Mouse (Mus musculus) thymus, adult 2 months (tissue): ENCODE results near the gene Piezo1. TPM values are rescaled to one million over a fixed set of nuclear protein-coding genes. Genes with fewer than 3 reads are reported as not detected.
"Not testable (repeated sequence)": the region's sequence is repeated elsewhere in the genome, so short reads cannot be mapped to it uniquely, and the experiment has no call there.

ENCODE experiments used
- DNase-seq: peaks from one replicate; pipeline ENCODE4 v3.0.0; 2021
- H3K27ac ChIP-seq: fragments of 200-500 bp; 2 replicates; pipeline ENCODE4 v1.5.1; 2012; ENCODE audit warnings: low read length, control low read depth; ENCODE audit not compliant: control insufficient read depth, insufficient read depth
- H3K27me3 ChIP-seq: fragments of 200-500 bp; 2 replicates; pipeline ENCODE4 v1.6.1; 2012; ENCODE audit warnings: mild to moderate bottlenecking, low read length, moderate library complexity, mixed read lengths; ENCODE audit not compliant: control insufficient read depth, insufficient read depth
- H3K36me3 ChIP-seq: fragments of 200-500 bp; 2 replicates; pipeline ENCODE4 v1.6.1; 2012; ENCODE audit warnings: mild to moderate bottlenecking, low read length, moderate library complexity; ENCODE audit not compliant: control insufficient read depth, insufficient read depth
- H3K4me1 ChIP-seq: fragments of 200-500 bp; replicated peaks from 2 replicates; pipeline ENCODE4 v1.6.1; 2012; ENCODE audit warnings: low read length; ENCODE audit not compliant: control insufficient read depth, insufficient read depth
- H3K4me3 ChIP-seq: fragments of 200-500 bp; 2 replicates; pipeline ENCODE4 v1.5.1; 2012; ENCODE audit warnings: mild to moderate bottlenecking, low read length, control low read depth, moderate library complexity; ENCODE audit not compliant: control insufficient read depth, insufficient read depth
- CTCF ChIP-seq: fragments of 200-500 bp; IDR thresholded peaks from 2 replicates; pipeline ENCODE4 v1.5.1; 2012; ENCODE audit warnings: mild to moderate bottlenecking, control low read depth, low read length, moderate library complexity, borderline replicate concordance; ENCODE audit not compliant: control insufficient read depth, poor library complexity, insufficient read depth; ENCODE audit errors: extremely low read depth
- POLR2A ChIP-seq: fragments of 200-500 bp; IDR thresholded peaks from 2 replicates; pipeline ENCODE4 v1.6.1; 2012; ENCODE audit warnings: mild to moderate bottlenecking, low read length, control low read depth, moderate library complexity; ENCODE audit not compliant: control insufficient read depth, poor library complexity, insufficient read depth; ENCODE audit errors: extremely low read depth
- WGBS: fragments of 180-500 bp; shearing (Covaris S2); methylation state at CpG from one replicate; pipeline ENCODE4 v1.1.7; 2018; 5-methylcytosine and 5-hydroxymethylcytosine counted together
- polyA plus RNA-seq: library from polyadenylated mRNA; depleted of rRNA; stranded (reverse); fragments of >200 nt; gene quantifications from 2 replicates; pipeline ENCODE4 v1.2.3, GENCODE M21; 2012

Gene Piezo1
- polyA plus RNA-seq, 1 experiment, result 93.6 TPM

DNA sequence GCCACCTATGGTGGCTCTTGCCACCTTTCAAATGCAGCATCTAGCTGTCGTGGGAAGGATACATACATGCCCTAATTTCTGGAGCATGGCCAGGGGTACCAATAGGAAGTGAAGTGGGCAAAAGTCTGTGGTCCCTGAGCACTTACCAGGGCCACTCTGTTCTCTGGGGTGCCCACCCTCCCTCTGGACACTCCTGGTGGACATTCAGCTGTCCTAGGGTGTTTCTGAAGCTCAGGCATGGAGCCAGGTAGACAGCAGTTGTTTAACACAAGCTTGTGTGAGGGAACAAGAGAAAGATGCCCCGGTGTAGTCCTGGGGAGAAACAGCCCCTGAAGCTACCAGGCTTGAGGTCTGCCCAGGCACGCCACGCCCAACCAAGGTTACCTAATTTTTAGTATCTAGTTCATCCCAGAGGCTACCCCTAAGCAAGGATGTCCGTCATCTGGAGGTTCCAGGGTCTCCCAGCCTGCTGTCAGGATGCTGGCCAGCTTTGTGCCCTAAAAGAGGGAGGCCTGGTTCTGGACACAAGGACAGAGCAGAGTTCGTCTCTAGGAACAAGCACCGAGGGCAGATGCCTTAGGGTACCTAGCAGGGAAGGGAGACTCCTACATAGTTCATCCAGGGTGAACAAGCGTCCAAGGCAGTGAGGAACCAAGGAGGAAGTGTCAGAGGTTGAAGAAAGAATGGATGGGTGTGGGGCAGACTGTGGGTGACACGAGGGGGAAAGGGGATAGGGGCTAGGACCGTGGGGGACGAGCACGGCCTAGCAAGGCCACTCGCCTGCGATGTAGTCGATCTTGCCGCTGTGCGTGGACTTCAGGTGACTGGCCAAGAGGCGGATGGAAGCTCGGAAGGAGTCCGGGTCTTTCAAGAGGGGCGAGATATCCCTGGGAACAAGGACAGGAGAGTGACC, 24.9 kb upstream of the Piezo1 start:
- 19% methylated on average over 21 of the region's 21 CpGs for WGBS
- TF ChIP-seq CTCF, result no peak
- TF ChIP-seq POLR2A, result no peak; the same call in 1 of the 2 replicates
- H3K4me1 ChIP-seq, result peaks cover 21% of the 10 kb centered on the region
- no peak for DNase-seq
- H3K36me3 ChIP-seq, result peaks cover 15% of the 10 kb centered on the region
- H3K27ac ChIP-seq, result no peak overlapping the region
- peak overlapping the region; percentile 69 for H3K4me3 ChIP-seq
- no peaks in the 10 kb centered on the region for H3K27me3 ChIP-seq

GRCm38 (mm10) chr8:122575286-122575685, 24.2 kb upstream of the Piezo1 start:
- Histone ChIP-seq H3K27ac (no peak overlapping the region), H3K4me3 (no peak overlapping the region), H3K4me1 (peaks cover 21% of the 10 kb centered on the region), H3K36me3 (peaks cover 18% of the 10 kb centered on the region), H3K27me3 (no peaks in the 10 kb centered on the region)
- 80% methylated on average over 8 of the region's 8 CpGs for WGBS
- TF ChIP-seq CTCF (no peak), POLR2A (no peak)
- DNase-seq, result no peak

DNA sequence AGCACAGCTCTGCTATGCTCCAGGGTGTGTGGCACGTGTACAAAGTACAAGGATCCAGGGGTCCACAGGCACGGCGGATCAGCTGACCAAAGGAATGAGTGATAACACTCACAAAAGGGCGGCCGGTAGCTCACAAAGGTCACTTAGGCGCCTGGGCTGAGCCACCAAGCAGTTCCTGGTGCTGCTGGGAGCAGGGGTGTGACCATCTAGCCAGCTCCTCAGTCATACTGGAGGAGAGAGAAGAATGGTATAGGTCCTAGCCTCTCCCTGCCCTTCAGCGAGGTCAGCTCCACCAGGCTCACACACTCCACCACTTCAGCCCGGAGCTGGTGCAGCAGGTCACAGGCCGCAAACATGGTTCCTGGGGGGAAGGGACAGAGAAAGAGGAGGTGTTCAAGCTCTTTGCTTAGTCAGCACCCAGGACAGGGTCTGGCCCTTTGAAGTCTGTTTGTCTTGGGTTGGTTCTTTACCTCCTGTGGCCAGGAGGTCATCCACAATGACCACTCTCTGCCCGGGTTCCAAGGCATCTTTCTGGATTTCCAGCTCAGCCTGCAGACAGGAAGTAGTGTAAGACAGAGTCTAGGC, 23.6 kb upstream of the Piezo1 start:
- Histone ChIP-seq H3K27ac (no peak overlapping the region), H3K4me1 (peaks cover 21% of the 10 kb centered on the region), H3K36me3 (peaks cover 23% of the 10 kb centered on the region), H3K4me3 (no peak overlapping the region), H3K27me3 (no peaks in the 10 kb centered on the region)
- WGBS, result 84% methylated on average over 10 of the region's 10 CpGs
- DNase-seq, result no peak
- no peak for TF ChIP-seq CTCF
- no peak for TF ChIP-seq POLR2A

DNA sequence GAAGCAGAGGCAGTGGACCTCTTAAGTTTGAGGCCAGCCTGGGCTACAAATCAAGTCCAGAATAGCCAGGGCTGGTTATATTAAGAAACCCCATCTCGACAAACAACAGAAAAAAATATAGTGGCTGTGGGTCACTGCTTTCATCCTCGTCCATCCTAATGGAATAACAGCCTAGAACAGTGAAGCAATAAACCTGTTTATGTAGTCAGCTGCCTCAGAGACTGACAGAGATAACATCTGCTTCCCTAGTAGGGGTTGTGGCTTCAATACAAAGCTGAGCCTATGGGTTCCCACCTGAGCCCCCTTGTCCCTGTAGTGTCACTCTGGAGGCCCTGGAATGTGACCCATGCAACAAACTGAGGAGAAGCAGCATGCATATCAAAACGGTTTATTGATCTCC, 23.1 kb upstream of the Piezo1 start:
- no peak for DNase-seq
- Histone ChIP-seq H3K27ac (no peak overlapping the region), H3K27me3 (no peaks in the 10 kb centered on the region), H3K36me3 (peaks cover 24% of the 10 kb centered on the region), H3K4me3 (no peak overlapping the region), H3K4me1 (peaks cover 24% of the 10 kb centered on the region)
- TF ChIP-seq POLR2A, result no peak
- no peak for TF ChIP-seq CTCF
- WGBS, result 80% methylated on average over 3 of the region's 3 CpGs

DNA sequence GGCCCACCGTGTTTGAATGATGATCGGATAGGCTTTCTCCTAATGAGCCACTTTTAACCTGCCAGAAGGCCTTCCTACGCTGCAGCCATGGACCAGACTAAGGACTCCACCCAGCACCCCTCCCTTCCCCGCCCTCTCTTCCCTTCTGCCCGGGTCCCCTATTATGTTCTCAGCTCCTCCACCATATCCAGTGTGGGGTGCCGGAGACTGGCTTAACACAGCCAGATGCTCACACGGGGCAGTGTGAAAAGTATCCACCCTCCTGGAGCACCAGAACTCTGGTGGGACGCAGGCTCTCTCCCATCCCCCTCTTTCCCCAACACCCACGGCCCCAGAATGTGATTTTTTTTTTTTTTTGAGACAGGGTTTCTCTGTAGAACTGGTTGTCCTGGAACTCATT, 22.4 kb upstream of the Piezo1 start:
- peaks cover 24% of the 10 kb centered on the region for H3K36me3 ChIP-seq
- no peak for DNase-seq
- H3K4me1 ChIP-seq, result peaks cover 30% of the 10 kb centered on the region
- no peaks in the 10 kb centered on the region for H3K27me3 ChIP-seq
- H3K4me3 ChIP-seq, result no peak overlapping the region
- TF ChIP-seq POLR2A, result no peak
- no peak for TF ChIP-seq CTCF
- 88% methylated on average over 9 of the region's 9 CpGs for WGBS
- H3K27ac ChIP-seq, result no peak overlapping the region

DNA sequence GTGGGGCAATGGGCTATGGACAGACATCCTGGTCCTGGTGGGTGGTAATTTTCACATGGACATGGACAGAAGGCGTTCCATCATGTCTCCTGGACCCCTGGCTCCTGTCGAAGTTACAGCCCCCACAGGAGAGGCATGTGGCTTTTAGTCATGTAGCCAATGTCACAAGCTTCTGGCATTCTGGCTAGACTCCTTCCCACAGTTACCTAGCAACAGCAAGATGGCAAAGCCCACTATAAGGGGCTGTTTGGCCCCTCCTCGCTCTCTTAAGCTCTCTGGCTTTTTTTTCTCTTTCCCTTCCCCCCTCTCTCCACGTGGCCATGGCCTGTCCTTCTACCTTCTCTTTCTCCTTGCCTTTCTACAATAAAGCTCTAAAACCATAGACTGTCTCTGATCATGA, 22.0 kb upstream of the Piezo1 start:
- H3K4me3 ChIP-seq, H3K27ac ChIP-seq, DNase-seq, H3K27me3 ChIP-seq: not testable (repeated sequence)
- Histone ChIP-seq H3K36me3 (peaks cover 24% of the 10 kb centered on the region), H3K4me1 (peaks cover 30% of the 10 kb centered on the region)
- whole genome bisulfite sequencing, result 80% methylated on average over 4 of the region's 4 CpGs
